Mouse (Mus musculus) forebrain, embryonic 16.5 days (tissue): ENCODE results near the gene Nme9. TPM values are rescaled to one million over a fixed set of nuclear protein-coding genes. Genes with fewer than 3 reads are reported as not detected.

Experiments used
- ATAC-seq: fragments of 200-750 bp; cut with Nextera tagmentation; 2 replicates; pipeline ENCODE4 v1.8.0; 2017; ENCODE audit warnings: mild to moderate bottlenecking, moderate library complexity
- H3K27ac ChIP-seq: fragments of 300-500 bp; sonication (generic); 2 replicates; pipeline ENCODE4 v1.5.1; 2014; ENCODE audit warnings: low read length, control low read depth
- H3K27me3 ChIP-seq: fragments of 300-500 bp; sonication (generic); replicated peaks from 2 replicates; pipeline ENCODE4 v1.6.1; 2014; ENCODE audit warnings: low read length; ENCODE audit not compliant: control insufficient read depth, insufficient read depth
- H3K36me3 ChIP-seq: fragments of 300-500 bp; sonication (generic); 2 replicates; pipeline ENCODE4 v1.6.1; 2014; ENCODE audit not compliant: control insufficient read depth, insufficient read depth
- H3K4me1 ChIP-seq: fragments of 300-500 bp; sonication (generic); replicated peaks from 2 replicates; pipeline ENCODE4 v1.6.1; 2014; ENCODE audit warnings: low read length; ENCODE audit not compliant: control insufficient read depth, insufficient read depth
- H3K4me2 ChIP-seq: fragments of 300-500 bp; sonication (generic); 2 replicates; pipeline ENCODE4 v1.6.1; 2014; ENCODE audit warnings: mild to moderate bottlenecking, low read length, control low read depth
- H3K4me3 ChIP-seq: fragments of 300-500 bp; sonication (generic); replicated peaks from 2 replicates; pipeline ENCODE4 v1.5.1; 2014; ENCODE audit warnings: mild to moderate bottlenecking, low read length, control low read depth
- H3K9ac ChIP-seq: fragments of 300-500 bp; sonication (generic); replicated peaks from 2 replicates; pipeline ENCODE4 v1.6.1; 2014; ENCODE audit warnings: low read depth, low read length, control low read depth
- H3K9me3 ChIP-seq: fragments of 300-500 bp; sonication (generic); 2 replicates; pipeline ENCODE4 v1.6.1; 2016; ENCODE audit warnings: low read length; ENCODE audit not compliant: control insufficient read depth
- WGBS: fragments of 180-500 bp; shearing (Covaris S2); extraction: QIAGEN DNeasy Blood & Tissue Kit; methylation state at CpG from one replicate; pipeline ENCODE4 v1.1.7; 2014; 5-methylcytosine and 5-hydroxymethylcytosine counted together
- polyA plus RNA-seq: library from polyadenylated mRNA; unstranded; fragments of >200 nt; fragmentation: Nextera tagmentation; extraction: Ambion mirVana; gene quantifications from 2 replicates; pipeline ENCODE4 v1.2.1, GENCODE M21; 2015

The Nme9 gene
- polyA plus RNA-seq, 1 experiment from 2014 or later = 0.61 TPM

- Histone ChIP-seq H3K4me1 (no peaks in the 10 kb centered on the region), H3K4me2 (no peak overlapping the region), H3K27ac (no peak overlapping the region), H3K9ac (no peak overlapping the region), H3K27me3 (no peaks in the 10 kb centered on the region), H3K9me3 (no peaks in the 10 kb centered on the region), H3K36me3 (0 out of 2 replicates have a peak, but pooled peaks cover 3% of the 10 kb centered on the region), H3K4me3 (no peak overlapping the region)
- no peak for ATAC-seq
- 92% methylated on average over 3 of the region's 3 CpGs for WGBS
Observed at GRCm38 (mm10) chr9:99487841-99488240, 36.6 kb downstream of the Nme9 start.

GRCm38 (mm10) chr9:99491050-99491449 is 39.8 kb downstream of the Nme9 start:
- Histone ChIP-seq H3K4me1 (no peaks in the 10 kb centered on the region), H3K4me2 (no peak overlapping the region), H3K4me3 (no peak overlapping the region), H3K27me3 (no peaks in the 10 kb centered on the region), H3K9me3 (no peaks in the 10 kb centered on the region), H3K9ac (no peak overlapping the region), H3K36me3 (0 out of 2 replicates have a peak, but pooled peaks cover 3% of the 10 kb centered on the region), H3K27ac (no peak overlapping the region)
- 95% methylated on average over 4 of the region's 4 CpGs for WGBS
- ATAC-seq = no peak

DNA sequence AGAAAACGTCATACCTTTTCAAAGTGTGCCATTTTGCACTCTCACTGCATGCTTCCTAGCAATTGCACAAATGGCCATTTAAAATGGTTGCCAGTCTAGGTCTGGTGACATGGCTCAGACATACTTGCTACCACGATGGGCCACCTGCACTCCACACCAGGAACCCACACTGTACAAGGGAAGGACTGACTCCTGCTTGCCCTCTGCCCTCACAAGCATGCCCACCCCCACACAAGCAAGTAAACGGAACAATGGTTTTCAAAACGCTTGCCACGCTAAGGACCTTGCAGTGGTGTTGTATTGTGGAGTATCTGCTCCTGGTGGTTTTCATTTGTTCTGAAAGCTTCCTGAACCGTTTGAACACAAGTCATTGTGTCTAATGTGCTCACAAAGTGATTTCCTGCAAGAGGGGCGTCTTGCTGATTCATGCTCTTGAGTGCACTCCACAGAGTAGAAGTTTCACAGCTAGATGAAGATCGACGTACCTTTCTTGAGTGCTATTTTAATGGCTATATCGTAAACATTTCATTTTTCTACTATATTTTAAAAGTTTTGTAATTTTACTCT is 41.4 kb downstream of the Nme9 start:
- H3K4me1 ChIP-seq = no peaks in the 10 kb centered on the region
- H3K4me3 ChIP-seq = no peak overlapping the region
- WGBS = 80% methylated on average over 10 of the region's 10 CpGs
- H3K27ac ChIP-seq = no peak overlapping the region
- 0 out of 2 replicates have a peak, but pooled peaks cover under 1% of the 10 kb centered on the region for H3K36me3 ChIP-seq
- H3K4me2 ChIP-seq = no peak overlapping the region
- H3K9ac ChIP-seq = no peak overlapping the region
- ATAC-seq = no peak
- H3K27me3 ChIP-seq = no peaks in the 10 kb centered on the region
- H3K9me3 ChIP-seq = no peaks in the 10 kb centered on the region

DNA sequence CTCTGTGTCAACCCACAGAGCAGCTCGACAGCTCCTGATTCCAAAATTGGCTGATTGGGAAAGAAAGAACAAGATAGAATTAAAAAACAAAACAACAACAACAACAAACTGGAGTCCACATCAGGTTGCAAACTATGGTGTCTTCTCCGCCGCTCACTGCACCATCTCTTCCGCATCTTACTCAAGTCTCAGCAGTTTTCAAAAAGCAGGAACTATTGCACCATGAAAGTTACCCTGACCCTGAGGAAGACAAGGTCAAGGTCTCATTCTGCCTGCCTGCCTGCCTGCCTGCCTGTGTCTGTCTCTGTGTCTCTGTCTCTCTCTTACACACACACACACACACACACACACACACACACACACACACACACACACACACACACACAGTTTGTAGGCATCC is 48.1 kb downstream of the Nme9 start:
- H3K4me3 ChIP-seq = no peak overlapping the region
- H3K27me3 ChIP-seq = no peaks in the 10 kb centered on the region
- ATAC-seq = no peak
- WGBS = 96% methylated on average over 4 of the region's 4 CpGs
- H3K4me2 ChIP-seq = no peak overlapping the region
- no peak overlapping the region for H3K9ac ChIP-seq
- no peak overlapping the region for H3K27ac ChIP-seq
- H3K9me3 ChIP-seq = no peaks in the 10 kb centered on the region
- H3K4me1 ChIP-seq = no peaks in the 10 kb centered on the region
- H3K36me3 ChIP-seq = peaks cover 7% of the 10 kb centered on the region; the same call in 1 of the 2 replicates

DNA sequence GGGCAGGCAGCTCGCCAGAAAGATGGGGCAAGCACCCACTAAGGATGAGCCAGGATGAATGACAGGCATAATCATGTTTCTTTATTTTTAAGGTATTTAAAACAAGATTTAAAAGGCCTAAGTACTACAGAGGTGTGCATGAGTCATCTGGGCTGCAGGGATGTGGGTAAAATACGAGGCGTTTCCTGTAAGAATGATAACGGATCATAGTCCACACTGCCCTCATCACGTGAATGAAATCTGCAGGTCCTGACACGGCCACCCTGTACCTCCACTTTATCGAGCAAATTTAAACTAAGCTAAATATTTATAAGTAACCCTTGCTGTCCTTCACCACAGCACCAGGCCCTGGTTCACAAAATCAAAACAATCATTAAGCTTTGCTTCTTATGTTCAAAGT is 54.6 kb downstream of the Nme9 start:
- no peaks in the 10 kb centered on the region for H3K9me3 ChIP-seq
- 93% methylated on average over 7 of the region's 7 CpGs for WGBS
- H3K36me3 ChIP-seq = peaks cover 8% of the 10 kb centered on the region; the same call in 1 of the 2 replicates
- no peak overlapping the region for H3K4me2 ChIP-seq
- no peaks in the 10 kb centered on the region for H3K27me3 ChIP-seq
- no peak overlapping the region for H3K9ac ChIP-seq
- no peak overlapping the region for H3K27ac ChIP-seq
- no peaks in the 10 kb centered on the region for H3K4me1 ChIP-seq
- H3K4me3 ChIP-seq = no peak overlapping the region
- no peak for ATAC-seq

Other genes starting within 250 kb of the Nme9 start
- gene Faiml, start 214.2 kb upstream of the Nme9 start, polyA plus RNA-seq = not detected in 2 replicates
- gene Cep70, start 208.1 kb upstream of the Nme9 start, polyA plus RNA-seq = 81.5 and 84.4 TPM in 2 replicates
- 0.55 and 0.66 TPM in 2 replicates for gene Esyt3, start 92.9 kb upstream of the Nme9 start, polyA plus RNA-seq
- gene Mras, start 14.1 kb upstream of the Nme9 start, polyA plus RNA-seq = 47.5 and 48.3 TPM in 2 replicates
- gene Armc8, start 117.4 kb downstream of the Nme9 start, polyA plus RNA-seq = 65.7 and 69.2 TPM in 2 replicates
- gene Dbr1, start 124.3 kb downstream of the Nme9 start, polyA plus RNA-seq = 28.1 and 32.1 TPM in 2 replicates
- not detected in 2 replicates for gene A4gnt, start 161.0 kb downstream of the Nme9 start, polyA plus RNA-seq
- gene Dzip1l, start 178.0 kb downstream of the Nme9 start, polyA plus RNA-seq = 12.2 and 13.3 TPM in 2 replicates